Mouse (Mus musculus): Measurements from ENCODE around the gene Arhgap44. TPM values are rescaled to one million over a fixed set of nuclear protein-coding genes. Genes with fewer than 3 reads are reported as not detected.

Gene Arhgap44
- polyA plus RNA-seq, 1 experiment from 2014 or later: 3.4 TPM

DNA sequence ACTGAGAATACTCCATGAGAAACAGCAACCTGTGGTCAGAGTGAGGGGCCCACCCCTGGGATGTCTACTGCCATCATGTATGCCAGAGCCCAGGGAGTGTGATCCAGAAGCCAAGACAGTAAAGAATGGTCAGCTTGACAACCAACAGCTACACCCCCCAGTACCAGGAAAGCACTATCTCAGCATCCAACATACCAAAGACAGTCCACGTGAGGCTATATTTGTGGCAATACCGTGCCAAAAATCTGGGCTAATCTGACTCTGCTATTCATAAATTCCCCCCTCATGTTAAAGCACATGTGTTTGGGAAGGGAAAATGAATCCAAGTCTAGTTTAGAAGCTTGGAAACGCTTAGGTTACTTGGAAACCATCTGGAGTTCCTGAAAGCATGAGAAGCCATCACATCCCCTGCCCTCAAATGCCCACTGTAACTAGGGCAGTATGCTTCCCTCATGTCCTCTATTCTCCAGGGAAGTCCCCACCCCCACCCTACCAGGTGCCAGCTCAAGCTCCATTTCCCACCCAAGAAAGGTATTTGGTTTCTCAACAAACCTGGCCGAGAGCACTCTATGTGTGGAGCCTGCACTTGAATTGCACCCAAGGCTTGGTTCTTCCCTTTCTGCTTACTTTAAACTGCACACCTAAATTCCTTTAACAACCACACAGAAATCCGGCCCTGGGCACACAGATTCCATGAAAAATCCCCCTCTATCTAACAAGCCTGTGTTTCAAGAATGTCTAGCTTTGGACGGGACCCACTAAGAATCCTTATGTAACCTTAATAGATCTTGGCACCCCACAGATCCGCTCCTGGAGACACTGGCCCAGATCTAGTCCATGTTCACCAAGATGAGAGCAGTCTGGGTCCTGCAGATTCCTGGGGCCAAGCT, 1.5 kb downstream of the Arhgap44 start:
- peak overlapping the region; percentile 88 for H3K4me3 ChIP-seq
- no peaks in the 10 kb centered on the region for H3K36me3 ChIP-seq (replicated peaks)
- H3K9me3 ChIP-seq: peaks cover 4% of the 10 kb centered on the region; the same call in 1 of the 2 replicates
- 57% methylated on average over 7 of the region's 7 CpGs for WGBS
- no peak for DNase-seq (ENCODE audit: extremely low spot score, low spot score)
- H3K4me1 ChIP-seq: peaks cover 15% of the 10 kb centered on the region
- peaks cover 13% of the 10 kb centered on the region for H3K27me3 ChIP-seq (ENCODE audit: poor library complexity, severe bottlenecking)
- H3K27ac ChIP-seq: no peak overlapping the region

GRCm38 (mm10) chr11:65159791-65160190, 3.0 kb downstream of the Arhgap44 start, which contains the start of gene 1700086D15Rik:
1700086D15Rik (minus strand) TSS chr11:65159891.
- Histone ChIP-seq H3K4me3 (no peak within 1 kb of the TSS), H3K9me3 (peaks cover 4% of the 10 kb centered on the region; the same call in 1 of the 2 replicates), H3K27me3 (ENCODE audit: poor library complexity, severe bottlenecking) (peaks cover 13% of the 10 kb centered on the region), H3K4me1 (peaks cover 15% of the 10 kb centered on the region), H3K36me3 (replicated peaks) (no peaks in the 10 kb centered on the region), H3K27ac (no peak within 1 kb of the TSS)
- WGBS: 89% methylated on average over 5 of the region's 5 CpGs
- DNase-seq (ENCODE audit: extremely low spot score, low spot score): no peak

- WGBS: 92% methylated on average over 5 of the region's 5 CpGs
- no peak for DNase-seq (ENCODE audit: extremely low spot score, low spot score)
- peaks cover 15% of the 10 kb centered on the region for H3K4me1 ChIP-seq
- peaks cover 4% of the 10 kb centered on the region; the same call in 1 of the 2 replicates for H3K9me3 ChIP-seq
- no peak overlapping the region for H3K4me3 ChIP-seq
- H3K36me3 ChIP-seq (replicated peaks): no peaks in the 10 kb centered on the region
- H3K27me3 ChIP-seq (ENCODE audit: poor library complexity, severe bottlenecking): peaks cover 13% of the 10 kb centered on the region
- no peak overlapping the region for H3K27ac ChIP-seq
Measured at GRCm38 (mm10) chr11:65158658-65158990, 4.1 kb downstream of the Arhgap44 start.

GRCm38 (mm10) chr11:65157966-65158657, 4.6 kb downstream of the Arhgap44 start:
- Histone ChIP-seq H3K27me3 (ENCODE audit: poor library complexity, severe bottlenecking) (peaks cover 13% of the 10 kb centered on the region), H3K9me3 (peaks cover 4% of the 10 kb centered on the region; the same call in 1 of the 2 replicates), H3K4me1 (peaks cover 15% of the 10 kb centered on the region), H3K4me3 (no peak overlapping the region), H3K36me3 (replicated peaks) (no peaks in the 10 kb centered on the region), H3K27ac (no peak overlapping the region)
- 95% methylated on average over 20 of the region's 20 CpGs for WGBS
- no peak for DNase-seq (ENCODE audit: extremely low spot score, low spot score)

GRCm38 (mm10) chr11:65153006-65153405, 9.8 kb downstream of the Arhgap44 start:
- peaks cover 5% of the 10 kb centered on the region for H3K4me1 ChIP-seq
- 94% methylated on average over 5 of the region's 5 CpGs for WGBS
- no peak overlapping the region for H3K4me3 ChIP-seq
- no peaks in the 10 kb centered on the region for H3K27me3 ChIP-seq (ENCODE audit: poor library complexity, severe bottlenecking)
- H3K36me3 ChIP-seq (replicated peaks): no peaks in the 10 kb centered on the region
- no peak for DNase-seq (ENCODE audit: extremely low spot score, low spot score)
- H3K27ac ChIP-seq: no peak overlapping the region
- H3K9me3 ChIP-seq: no peaks in the 10 kb centered on the region

- no peak overlapping the region for H3K27ac ChIP-seq
- H3K27me3 ChIP-seq (ENCODE audit: poor library complexity, severe bottlenecking): no peaks in the 10 kb centered on the region
- H3K36me3 ChIP-seq (replicated peaks): no peaks in the 10 kb centered on the region
- H3K9me3 ChIP-seq: no peaks in the 10 kb centered on the region
- H3K4me3 ChIP-seq: no peak overlapping the region
- DNase-seq (ENCODE audit: extremely low spot score, low spot score): no peak
- H3K4me1 ChIP-seq: no peaks in the 10 kb centered on the region
- 88% methylated on average over 7 of the region's 7 CpGs for WGBS
Measured at GRCm38 (mm10) chr11:65148441-65148840, 14.3 kb downstream of the Arhgap44 start.

- Histone ChIP-seq H3K9me3 (no peaks in the 10 kb centered on the region), H3K4me1 (no peaks in the 10 kb centered on the region), H3K4me3 (no peak overlapping the region), H3K27me3 (ENCODE audit: poor library complexity, severe bottlenecking) (no peaks in the 10 kb centered on the region), H3K36me3 (replicated peaks) (no peaks in the 10 kb centered on the region), H3K27ac (no peak overlapping the region)
- WGBS: 85% methylated on average over 4 of the region's 4 CpGs
- DNase-seq (ENCODE audit: extremely low spot score, low spot score): no peak
Measured at GRCm38 (mm10) chr11:65142838-65143417, 19.8 kb downstream of the Arhgap44 start.

GRCm38 (mm10) chr11:65139030-65139429, 23.7 kb downstream of the Arhgap44 start:
- Histone ChIP-seq H3K27me3 (ENCODE audit: poor library complexity, severe bottlenecking) (no peaks in the 10 kb centered on the region), H3K4me3 (no peak overlapping the region), H3K9me3 (no peaks in the 10 kb centered on the region), H3K36me3 (replicated peaks) (no peaks in the 10 kb centered on the region), H3K27ac (no peak overlapping the region), H3K4me1 (no peaks in the 10 kb centered on the region)
- no peak for DNase-seq (ENCODE audit: extremely low spot score, low spot score)
- WGBS: 91% methylated on average over 3 of the region's 3 CpGs

DNA sequence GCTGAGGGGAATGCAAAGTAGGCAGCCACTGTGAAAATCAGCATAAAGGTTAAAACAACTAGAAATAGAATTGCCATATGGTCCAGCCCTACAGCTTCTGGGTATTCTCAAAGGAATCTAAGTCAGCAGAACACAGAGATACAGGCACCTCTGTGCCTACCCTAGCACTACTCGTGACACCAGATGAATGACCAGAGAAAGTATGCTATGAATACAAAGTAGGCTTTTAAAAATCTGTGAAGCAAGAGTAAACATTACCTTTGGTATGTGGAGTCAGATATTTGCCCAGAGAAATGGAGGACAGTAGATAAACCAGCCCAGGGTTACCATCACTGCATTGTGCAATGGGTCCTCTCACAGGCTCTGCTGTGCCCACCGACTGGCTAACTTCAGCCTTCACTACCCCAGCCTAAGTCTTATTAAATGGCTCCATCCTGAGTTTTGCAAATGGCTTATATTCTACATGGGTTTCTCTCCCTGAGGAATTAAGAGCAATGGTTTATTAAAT, 25.6 kb downstream of the Arhgap44 start:
- H3K4me3 ChIP-seq: no peak overlapping the region
- WGBS: 91% methylated on average over 2 of the region's 2 CpGs

DNA sequence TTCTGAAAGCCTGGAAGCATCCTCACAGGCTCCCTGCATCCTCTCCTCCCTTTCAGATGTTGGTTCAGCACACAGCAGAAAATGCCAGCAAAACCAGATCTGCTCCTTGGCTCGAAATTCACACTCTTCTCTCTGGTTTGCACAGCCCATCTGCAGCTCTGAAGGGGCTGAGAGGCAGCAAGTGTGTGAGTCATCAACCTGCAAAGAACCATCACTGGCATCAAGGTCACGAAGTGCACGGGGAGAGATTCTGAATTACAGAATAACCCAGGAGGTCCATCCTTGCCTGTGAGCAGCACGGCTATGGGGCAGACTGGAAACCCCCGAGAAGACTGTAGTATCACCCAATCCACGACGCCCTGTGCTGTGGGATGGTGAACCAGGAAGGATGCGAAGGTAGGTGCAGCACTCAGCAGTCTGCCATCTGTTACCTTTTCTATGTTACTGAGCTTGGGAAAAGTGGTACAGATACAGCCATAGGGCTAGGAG, 27.5 kb downstream of the Arhgap44 start:
- no peaks in the 10 kb centered on the region for H3K36me3 ChIP-seq (replicated peaks)
- H3K27me3 ChIP-seq (ENCODE audit: poor library complexity, severe bottlenecking): no peaks in the 10 kb centered on the region
- H3K4me3 ChIP-seq: no peak overlapping the region
- no peaks in the 10 kb centered on the region for H3K9me3 ChIP-seq
- WGBS: 88% methylated on average over 8 of the region's 8 CpGs
- H3K4me1 ChIP-seq: no peaks in the 10 kb centered on the region
- no peak overlapping the region for H3K27ac ChIP-seq
- DNase-seq (ENCODE audit: extremely low spot score, low spot score): no peak

More for the DNA sequence above, 25.6 kb downstream of the Arhgap44 start:
- Histone ChIP-seq H3K4me1 (no peaks in the 10 kb centered on the region), H3K36me3 (replicated peaks) (no peaks in the 10 kb centered on the region), H3K27me3 (ENCODE audit: poor library complexity, severe bottlenecking) (no peaks in the 10 kb centered on the region), H3K9me3 (no peaks in the 10 kb centered on the region), H3K27ac (no peak overlapping the region)
- DNase-seq (ENCODE audit: extremely low spot score, low spot score): no peak

GRCm38 (mm10) chr11:65133661-65134060, 29.1 kb downstream of the Arhgap44 start:
- Histone ChIP-seq H3K27ac (no peak overlapping the region), H3K36me3 (replicated peaks) (no peaks in the 10 kb centered on the region), H3K9me3 (no peaks in the 10 kb centered on the region), H3K4me3 (no peak overlapping the region), H3K4me1 (no peaks in the 10 kb centered on the region), H3K27me3 (ENCODE audit: poor library complexity, severe bottlenecking) (no peaks in the 10 kb centered on the region)
- no peak for DNase-seq (ENCODE audit: extremely low spot score, low spot score)
- 92% methylated on average over 4 of the region's 4 CpGs for WGBS

DNA sequence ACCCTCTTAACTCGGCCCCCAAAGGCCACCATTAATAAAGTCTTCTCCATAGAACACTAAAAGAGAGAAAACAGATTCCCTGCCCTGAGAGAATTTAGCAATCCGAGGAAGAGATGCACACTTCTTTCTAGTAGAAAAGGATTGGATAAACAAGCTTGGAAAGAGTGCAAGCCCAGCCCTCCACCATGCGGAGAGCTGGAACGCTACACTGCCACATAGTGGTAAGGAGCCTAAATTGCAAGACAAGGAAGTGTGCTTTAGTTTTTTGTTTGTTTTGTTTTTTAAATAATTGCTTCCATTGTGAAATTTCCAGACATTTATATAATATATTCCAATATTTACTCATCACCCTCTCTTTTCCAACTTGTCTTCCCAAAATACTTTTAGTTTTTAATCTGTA, 33.7 kb downstream of the Arhgap44 start:
- H3K36me3 ChIP-seq (replicated peaks): no peaks in the 10 kb centered on the region

More for the DNA sequence above, 33.7 kb downstream of the Arhgap44 start:
- no peak for DNase-seq (ENCODE audit: extremely low spot score, low spot score)
- Histone ChIP-seq H3K27ac (no peak overlapping the region), H3K27me3 (ENCODE audit: poor library complexity, severe bottlenecking) (no peaks in the 10 kb centered on the region), H3K9me3 (no peaks in the 10 kb centered on the region), H3K4me3 (no peak overlapping the region), H3K4me1 (peaks cover 22% of the 10 kb centered on the region)
- WGBS: 81% methylated on average over 4 of the region's 4 CpGs
